Mouse (Mus musculus) kidney, postnatal 4 days (tissue): ENCODE measurements at regions not wholly inside any gene's neighbourhood (a gene's known extent, or its start where the extent isn't known, plus 50 kb on each side); places are given as distances from the start of the nearest gene placed in this dataset.
A peak's percentile ranks its signal among the peaks of the same experiment; 100 is the strongest.

Source experiments
- DNase-seq, 2 experiments: peaks; one replicate each; pipeline ENCODE4 v3.0.0; 2021; ENCODE audit warnings: mixed read lengths in 2 of 2

- peak; percentile 25 to 40 for DNase-seq
These were observed 89.9 kb upstream of the Mef2a start for GRCm38 (mm10) chr7:67462591-67462990.

DNA sequence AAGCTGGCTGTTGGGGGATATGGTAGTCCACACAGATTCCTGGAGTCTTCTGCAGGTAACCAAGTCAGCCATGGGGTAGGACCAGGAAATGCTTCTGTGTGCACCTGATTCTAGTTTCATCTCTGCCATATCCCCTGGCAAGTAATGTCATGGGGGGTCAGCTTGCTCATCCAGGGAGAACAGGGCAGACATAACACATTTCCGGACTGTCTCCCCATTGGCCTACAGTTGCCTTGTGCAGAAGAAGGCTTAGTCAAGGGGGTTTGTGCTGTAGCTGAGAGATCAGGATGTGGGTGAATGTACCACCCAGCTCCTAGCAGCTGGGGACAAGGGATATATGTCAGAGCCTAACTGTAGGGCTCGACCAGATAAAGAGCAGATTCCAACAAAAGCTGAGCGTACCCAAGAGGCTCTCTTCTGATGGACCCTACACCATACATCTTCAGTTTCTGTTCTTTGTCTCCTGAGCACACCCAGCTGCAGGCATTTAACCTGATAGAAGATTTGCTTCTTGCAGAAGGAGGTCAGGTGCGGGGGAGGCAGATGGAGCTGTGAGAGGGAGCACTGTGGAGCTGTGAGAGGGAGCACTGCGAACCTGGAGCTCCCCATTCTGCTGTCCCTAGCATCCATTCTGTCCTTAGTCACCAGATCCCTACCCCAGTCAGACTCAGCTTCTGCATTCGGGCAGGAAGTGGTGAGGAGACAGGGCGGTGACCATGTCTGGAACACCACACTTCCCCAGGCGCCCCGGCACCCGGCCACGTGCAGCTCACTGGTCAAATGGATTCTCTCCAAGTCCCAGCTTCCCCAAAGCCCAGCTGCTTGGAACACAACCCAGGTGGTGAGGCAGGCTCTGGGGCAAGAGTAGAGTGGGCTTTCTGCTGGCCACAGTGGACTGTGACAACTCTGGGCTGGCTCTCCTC lies 88.9 kb upstream of the Mef2a start:
- peak; percentile 65 to 79 for DNase-seq

- peak; percentile 35 to 60 for DNase-seq
These were observed 87.2 kb upstream of the Mef2a start for GRCm38 (mm10) chr7:67459810-67460209.

GRCm38 (mm10) chr7:67459209-67459608 lies 86.6 kb upstream of the Mef2a start:
- no peak for DNase-seq

DNA sequence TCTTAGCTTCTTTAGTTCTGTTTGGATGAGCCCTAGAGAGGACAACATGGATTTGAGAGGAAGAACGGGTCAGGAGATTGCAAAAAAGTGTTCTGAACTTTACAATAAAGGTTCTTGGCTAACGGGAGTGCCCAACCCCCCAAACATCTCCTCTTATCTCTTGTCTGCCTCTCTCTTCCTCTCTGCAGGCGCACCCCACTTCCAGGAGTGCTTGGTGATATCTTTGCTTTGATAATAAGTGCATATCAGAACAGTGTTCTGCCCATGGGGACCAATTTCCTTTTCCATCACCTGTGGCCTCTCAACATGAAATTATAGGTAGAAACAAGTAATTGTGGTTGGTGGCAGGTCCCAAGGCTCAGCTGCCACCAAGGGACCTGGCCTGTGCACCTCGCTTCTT lies 86.0 kb upstream of the Mef2a start:
- DNase-seq = no peak

DNA sequence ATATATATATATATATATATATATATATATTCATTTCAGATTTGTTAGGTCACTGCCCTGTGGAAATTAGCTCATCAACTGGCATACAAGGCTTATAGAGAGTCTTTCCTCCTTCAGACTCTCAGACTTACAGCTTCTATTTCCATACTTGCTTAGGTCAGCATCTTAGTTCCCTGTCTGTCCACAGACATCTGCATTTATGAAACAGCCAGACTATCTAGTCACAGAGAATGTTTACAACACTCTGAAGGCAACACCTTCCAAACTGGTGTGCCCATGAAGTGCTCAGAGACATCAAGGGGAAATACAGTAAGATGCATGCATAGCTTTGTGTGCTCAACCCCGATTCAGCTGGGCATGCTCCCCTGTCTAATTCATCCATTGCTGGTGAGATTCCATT lies 85.2 kb upstream of the Mef2a start:
- no peak for DNase-seq

DNA sequence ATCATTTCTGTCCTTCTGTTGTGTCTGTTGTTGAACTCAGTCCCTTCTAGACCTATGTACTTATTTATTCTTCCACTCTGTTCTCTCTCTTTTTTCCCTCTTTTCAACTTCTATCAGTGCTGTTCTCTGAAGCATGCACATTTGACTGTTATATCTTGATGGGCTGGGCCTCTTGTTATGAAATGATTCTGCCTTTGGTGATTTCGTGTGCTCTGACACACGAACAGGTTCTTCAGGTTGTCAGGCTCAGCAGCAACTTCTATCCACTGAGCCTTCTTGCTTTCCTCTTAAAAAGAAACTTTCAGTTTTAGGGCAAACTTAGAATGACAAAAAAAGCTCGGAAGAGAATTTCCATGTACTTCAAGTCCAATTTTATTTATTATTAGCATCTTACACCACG lies 83.4 kb upstream of the Mef2a start:
- DNase-seq = no peak

DNA sequence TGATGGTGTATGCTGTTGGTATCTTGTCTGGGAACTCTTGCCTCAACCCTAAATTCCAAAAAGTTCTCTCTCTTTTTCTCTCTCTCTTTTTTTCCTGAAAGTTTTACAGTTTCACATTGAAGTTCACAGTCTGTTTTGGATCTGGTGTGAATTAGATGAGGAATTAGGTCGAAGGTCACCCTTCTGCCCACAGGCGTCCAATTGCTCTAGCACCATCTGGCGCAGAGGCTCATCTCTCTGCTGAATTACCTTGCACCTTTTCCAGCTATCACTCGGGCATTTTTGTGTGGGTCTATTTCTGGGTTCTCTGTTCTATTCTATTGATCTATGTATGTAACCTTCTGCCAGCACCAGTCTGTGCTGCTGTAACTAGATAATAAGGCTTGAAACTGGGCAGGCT lies 81.8 kb upstream of the Mef2a start:
- no peak for DNase-seq

DNA sequence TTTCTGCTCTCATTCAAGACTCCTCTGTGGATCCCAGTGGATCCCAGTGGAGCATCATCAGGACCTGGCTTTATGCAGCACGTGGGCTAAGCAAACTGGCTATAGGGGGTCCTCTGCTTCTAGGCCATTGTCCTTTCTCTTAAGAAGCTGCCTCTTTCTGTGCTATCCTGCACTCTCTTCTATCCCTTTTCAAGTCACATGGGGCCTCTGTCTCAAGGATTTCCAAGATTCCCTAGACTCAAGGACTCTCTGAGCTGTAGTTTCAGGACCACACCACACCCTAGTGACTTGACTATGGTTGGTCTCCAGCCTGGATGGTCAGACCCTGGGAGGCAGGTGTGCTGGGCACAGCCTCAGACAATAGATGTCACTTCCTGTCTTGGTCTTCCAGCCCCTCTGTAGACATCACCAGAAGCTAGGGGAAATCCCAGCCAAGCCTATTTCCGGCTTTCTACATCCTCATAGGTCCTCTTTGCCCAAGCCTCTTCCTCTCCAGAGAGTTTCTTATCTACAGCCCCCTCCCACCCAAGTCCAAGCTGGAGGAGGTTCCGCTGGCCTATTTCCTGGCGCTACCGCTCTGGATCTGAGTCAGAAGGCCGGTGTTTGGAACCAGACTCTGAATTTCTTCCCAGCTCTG lies 78.6 kb upstream of the Mef2a start:
- DNase-seq = peak in 1 of 2 experiments; percentile 54

- DNase-seq = no peak
These were observed 73.9 kb upstream of the Mef2a start for GRCm38 (mm10) chr7:67446606-67447005.

DNA sequence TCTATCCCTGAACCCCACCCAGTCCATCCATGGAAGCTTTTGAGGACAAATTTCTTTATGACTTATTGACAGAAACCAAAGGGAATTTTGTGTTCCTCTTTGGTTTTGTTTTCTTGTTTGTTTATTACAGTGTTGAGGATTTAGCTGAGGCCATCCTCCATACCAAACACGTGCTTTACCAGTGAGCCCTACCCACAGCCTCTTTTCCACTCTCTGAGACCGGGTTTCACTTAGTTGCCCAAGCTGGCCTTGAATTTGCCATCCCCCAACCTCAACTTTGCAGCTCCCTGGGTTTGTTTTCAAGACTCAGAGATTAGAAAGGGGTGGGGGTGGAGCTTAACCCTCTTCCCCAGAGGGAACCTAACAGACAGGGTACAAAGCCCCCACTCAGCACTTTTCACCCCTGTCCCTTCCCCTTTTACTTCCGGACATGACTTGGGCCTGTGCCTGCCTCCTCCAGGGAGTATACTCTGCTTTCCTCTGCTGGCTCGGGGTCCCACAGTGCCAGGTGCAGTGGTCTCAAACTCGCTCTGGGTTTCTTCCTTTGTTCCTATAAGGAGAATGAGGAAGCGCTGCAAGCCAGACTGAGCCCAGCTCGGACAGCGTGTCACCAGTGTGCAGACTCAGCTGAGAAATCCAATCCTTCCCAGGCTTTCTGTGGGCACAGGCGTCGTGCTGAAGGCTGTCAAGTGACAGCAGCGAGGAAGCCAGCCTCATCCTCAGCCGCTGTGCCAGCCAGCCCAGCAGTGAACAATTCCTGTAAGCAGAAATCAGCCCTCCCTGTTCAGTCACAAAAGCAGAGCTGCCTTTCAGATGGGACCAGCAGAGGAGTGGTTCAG lies 72.8 kb upstream of the Mef2a start:
- DNase-seq = no peak

GRCm38 (mm10) chr7:67444523-67444942 lies 71.9 kb upstream of the Mef2a start:
- DNase-seq = no peak

- no peak for DNase-seq
These were observed 71.0 kb upstream of the Mef2a start for GRCm38 (mm10) chr7:67443666-67444065.

DNA sequence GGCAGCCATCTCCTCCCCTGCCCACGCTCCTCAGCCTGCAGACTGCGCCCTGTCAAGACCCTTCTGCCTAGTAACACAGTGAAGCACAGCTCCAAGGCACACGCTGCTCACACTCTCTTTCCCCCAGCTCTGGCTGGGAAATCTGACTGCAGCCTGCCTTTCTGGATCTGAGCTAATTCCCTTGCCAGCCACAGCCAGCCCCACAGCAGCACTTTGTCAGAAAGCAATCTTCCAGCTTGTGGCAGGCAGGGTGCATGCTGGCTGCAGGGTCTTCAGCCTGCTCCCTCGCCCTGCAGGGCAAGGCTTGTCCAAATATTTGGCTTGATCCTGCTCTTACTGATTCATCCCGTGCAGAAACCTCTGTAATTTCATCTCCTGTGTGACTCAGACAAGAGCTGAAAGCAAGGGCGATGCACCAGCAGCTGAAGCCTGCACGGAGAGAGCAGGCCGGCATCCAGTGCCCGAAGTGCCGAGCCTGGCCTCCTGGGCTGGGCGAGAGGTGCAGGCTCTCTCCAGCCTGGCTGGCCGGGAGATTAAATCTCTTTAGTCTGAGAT lies 70.4 kb upstream of the Mef2a start:
- DNase-seq = peak in 1 of 2 experiments; percentile 49

DNA sequence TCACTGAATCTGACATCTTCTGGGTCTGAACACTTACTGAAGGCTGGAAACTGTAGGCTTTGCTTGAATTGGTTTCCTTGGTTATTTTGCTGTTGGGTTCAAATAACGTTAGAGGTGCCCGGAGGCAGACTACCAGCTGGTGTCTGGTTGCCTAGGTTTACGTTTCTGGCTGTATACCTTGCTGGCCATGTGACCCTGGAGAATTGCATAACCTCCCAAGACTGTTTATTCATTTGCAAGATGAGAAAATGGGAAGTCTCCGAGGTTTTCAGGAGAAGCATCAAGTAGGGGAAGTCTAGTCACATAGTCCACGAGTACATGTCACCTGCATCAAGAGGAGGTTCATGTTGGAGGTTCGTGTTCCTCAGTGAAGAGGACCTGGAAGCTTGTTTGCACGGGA lies 69.6 kb upstream of the Mef2a start:
- no peak for DNase-seq

DNA sequence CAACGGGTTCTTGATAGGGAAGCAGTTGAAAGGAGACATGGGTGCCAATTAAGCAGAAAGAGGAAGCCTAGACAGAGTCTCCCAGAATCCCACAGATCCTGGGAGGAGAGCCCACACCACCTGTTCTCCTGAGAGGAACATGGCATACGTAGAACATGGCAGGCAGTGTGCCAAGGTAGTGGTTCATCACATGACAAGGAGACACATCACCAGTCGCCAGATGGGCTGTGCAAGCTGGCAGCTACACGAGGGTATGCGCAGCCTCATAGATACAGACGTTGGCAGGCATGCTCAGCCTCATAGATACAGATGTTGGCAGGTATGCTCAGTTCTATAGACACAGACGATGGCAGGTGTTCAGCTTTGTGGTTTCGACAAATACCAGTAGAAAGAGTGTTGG lies 68.1 kb upstream of the Mef2a start:
- no peak for DNase-seq

DNA sequence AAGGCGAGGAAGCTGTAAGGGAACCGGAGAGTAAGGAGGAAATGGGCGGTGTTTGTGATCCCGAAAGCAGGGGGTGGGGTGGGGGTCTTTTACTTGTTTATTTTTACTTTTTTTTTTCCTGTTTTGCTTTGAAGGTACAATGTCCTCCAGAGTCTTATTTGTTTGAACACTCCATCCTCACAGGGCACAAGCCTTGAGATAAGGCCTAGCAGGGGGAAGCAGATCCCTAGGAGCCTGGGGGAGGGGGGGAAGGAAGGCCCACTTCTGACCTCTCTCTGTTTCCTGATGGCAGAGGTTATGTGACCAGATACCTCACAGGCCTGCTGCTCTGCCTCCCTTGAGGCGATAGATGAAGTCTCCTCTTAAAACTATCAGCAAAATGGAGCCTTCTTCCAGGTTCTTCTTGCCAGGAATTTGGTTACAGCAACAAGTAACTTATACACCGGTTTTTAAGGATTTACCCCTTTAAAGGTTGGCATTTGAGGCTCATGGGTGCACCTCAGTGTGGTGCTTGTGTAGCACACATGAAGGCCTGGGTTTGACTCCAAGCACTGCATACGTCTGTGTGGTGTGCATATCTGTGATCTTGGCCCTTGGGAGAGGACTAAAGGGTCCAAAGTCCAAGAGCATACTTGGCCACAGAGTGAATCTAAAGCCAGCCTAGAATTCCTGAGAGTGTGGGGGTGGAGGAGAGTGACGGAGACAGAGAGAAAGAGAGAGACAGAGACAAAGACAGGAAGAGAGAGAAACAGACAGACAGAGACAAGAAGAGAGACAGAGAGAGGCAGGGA lies 64.8 kb upstream of the Mef2a start:
- no peak for DNase-seq

- peak; percentile 46 to 65 for DNase-seq
These were observed 63.1 kb upstream of the Mef2a start for GRCm38 (mm10) chr7:67435643-67436339.

DNA sequence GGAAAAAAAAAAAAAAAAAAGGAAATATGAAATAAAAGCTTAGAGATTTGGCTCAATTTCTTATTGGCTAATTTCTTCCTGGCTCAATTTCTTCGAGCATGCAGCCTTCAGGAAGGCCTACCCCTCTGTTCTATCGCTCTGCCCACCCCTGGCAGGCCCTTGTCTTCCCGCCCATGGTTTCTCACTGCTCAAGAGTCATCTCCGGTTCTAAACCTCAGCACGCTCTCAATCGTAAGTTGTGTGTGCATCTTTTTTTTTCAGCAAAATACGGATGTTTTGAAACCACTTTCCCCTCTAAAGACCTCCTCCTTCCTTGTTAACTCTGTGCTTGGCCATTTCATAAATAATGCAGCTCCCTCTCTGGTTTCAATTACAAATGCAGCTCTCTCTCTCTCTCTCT lies 58.3 kb upstream of the Mef2a start:
- no peak for DNase-seq

- no peak for DNase-seq
These were observed 57.4 kb upstream of the Mef2a start for GRCm38 (mm10) chr7:67430041-67430440.
